Mouse (Mus musculus) embryo, embryonic 11 days (tissue): ENCODE results near the gene Stk32b.

Experiments
- DNase-seq: peaks from one replicate; pipeline ENCODE4 v3.0.0-alpha.2; 2015

Gene Stk32b

GRCm38 (mm10) chr5:37716505-37717372 is at the start of gene Stk32b:
Stk32b (minus strand) TSS chr5:37717171.
- DNase-seq = peak; percentile 81

GRCm38 (mm10) chr5:37765851-37766250 is 48.9 kb upstream of the Stk32b start:
- peak; percentile 30 for DNase-seq

GRCm38 (mm10) chr5:37762046-37762445 is 45.1 kb upstream of the Stk32b start:
- no peak for DNase-seq

- no peak for DNase-seq
Observed at GRCm38 (mm10) chr5:37753366-37753765, 36.4 kb upstream of the Stk32b start.

DNA sequence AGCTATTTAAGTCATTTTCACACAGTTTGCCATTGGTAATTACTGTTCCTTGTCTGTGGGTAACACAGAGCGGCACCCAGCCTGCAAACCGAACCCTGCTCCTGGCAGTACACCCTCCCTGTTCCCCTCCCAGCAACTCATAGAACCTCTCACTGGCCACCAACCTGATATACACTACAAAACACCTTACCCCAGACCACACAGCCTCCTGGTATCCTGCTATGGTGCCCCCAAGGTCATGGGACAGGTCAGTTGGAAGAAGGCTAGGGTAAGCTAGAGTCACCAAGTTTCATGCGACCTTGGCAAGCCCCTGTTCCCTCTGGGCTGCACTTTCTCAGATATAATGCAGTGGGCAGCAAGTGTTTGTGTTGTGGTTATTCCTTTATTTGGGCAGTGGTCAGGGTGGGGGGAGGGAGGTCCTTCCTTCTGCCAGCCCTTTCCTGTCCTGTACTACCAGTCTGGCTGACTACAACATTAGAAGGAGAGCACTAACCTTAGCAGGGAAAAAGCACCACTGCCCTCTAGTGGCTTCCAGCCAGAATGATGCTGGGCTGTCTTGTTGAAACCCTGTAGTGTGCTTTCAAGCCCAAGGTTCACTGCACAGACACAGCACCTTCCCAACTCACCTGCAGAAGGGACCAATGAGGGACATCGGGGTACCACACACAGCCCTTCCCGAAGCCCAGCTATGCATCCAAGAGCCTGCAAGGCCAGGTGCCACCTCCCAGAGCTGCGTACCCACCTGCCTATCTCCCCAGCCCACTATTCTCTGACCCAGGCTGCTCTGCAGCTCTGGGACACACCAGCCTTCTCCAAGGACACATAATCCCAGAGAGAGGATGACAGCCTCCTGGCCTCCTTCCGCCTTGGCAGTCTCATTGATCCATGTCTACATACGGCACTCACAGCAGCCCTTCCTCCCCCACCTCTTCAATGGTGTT is 35.3 kb upstream of the Stk32b start:
- DNase-seq = peak; percentile 78

- no peak for DNase-seq
Observed at GRCm38 (mm10) chr5:37743889-37744707, 27.1 kb upstream of the Stk32b start.

DNA sequence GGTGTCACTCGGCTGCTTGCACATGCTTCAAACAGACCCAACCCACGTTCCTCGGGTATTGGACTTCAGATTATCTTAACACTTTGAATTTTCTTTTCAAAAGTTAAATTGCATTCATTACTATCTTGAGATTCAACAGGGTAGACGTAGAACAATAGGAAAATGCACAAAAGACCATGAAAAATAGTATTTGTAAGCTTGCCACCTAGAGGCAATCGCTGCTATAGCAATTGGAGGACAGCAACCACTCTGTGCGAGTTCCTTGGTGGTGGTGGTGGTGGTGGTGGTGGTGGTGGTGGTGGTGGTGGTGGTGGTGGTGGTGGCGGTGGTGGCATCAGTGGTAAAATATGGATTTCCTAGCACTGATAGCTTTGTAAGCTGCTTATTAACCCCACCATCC is 19.2 kb upstream of the Stk32b start:
- DNase-seq = peak; percentile 15

- DNase-seq = peak; percentile 13
Observed at GRCm38 (mm10) chr5:37735224-37735623, 18.3 kb upstream of the Stk32b start, which contains the start of gene Cytl1. Cytl1 (plus strand) TSS chr5:37735519.

GRCm38 (mm10) chr5:37730781-37731180 is 13.8 kb upstream of the Stk32b start:
- DNase-seq = no peak

DNA sequence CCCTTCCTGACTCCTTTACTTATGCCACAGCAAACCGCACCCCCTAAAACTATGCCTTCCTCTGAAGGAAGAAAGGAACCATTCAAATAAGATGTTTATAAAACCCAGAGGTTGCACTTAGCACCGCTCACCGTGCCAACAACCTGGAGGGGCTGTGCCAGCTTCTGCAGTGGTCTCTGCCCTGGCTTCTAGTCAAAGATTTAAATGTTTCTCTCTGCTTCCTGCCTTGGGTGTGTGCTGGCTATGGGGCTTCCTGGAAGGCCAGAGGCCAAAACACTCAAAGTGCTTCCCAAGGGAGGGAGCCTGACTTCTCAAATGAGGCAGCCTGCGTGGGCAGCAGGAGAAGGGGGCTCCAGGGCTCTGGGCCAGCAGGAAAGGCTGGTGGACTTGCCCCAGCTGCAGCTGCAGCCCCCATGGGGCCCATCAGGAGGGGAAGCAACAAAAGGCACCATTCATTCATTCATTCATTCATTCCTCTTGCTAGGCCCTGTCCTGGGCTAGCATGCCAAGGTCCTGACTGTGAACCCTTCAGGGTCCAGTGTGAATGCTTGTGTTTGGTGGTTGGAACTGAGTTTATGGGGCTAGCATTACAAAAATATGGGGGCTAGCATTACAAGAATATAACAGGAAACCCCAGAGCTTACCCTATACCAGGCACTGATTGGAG is 8.4 kb upstream of the Stk32b start:
- DNase-seq = peak; percentile 7

DNA sequence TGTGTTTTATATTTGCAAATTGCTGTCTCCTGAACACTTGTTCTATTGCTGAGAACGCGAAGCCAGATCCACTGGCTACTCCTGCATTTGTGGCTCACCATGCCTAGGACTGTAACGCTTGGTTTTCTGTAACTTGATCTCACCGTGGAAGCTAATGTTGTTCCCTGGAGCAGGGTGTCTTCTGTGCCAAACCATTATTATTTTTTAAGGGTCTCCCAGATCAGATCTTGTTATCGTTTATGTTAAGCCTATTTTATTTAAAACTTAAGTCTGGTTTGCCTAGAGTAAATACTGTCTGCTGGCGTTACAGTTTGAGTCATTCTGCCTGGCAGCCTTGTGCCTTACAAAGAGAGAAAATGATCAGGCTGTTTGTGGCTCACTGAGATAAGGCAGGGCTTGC is 3.7 kb upstream of the Stk32b start:
- DNase-seq = peak; percentile 31

DNA sequence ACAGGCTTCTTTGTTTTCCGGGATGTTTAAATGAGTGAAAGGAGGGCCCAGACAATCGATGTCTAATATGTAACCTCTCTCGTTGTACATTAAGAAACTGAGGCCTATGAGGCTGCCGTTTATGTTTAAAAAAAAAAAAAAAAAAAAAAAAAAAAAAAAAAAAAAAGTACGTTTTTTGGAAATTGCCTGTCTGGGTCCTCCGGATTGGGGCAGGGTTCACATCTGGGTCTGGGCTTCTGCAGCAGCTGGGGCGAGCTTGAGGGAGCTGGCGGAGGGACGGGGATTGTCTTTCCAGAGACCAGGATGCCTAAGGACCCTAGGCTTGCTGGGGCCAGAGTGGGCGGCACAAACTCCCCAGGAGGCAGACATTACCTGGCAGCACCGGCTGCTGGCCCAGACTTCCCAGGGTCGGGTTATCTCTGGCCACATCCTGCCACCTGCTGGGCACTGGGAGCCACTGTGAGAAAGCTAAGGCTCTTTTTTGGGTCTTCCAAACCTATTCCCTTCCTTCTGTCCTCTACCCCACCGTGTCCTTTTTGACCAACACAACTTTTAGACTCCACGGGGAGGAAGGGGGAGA is 503 bp upstream of the Stk32b start:
- DNase-seq = peak; percentile 78

GRCm38 (mm10) chr5:37709257-37709904 is 7.6 kb downstream of the Stk32b start:
- DNase-seq = no peak

DNA sequence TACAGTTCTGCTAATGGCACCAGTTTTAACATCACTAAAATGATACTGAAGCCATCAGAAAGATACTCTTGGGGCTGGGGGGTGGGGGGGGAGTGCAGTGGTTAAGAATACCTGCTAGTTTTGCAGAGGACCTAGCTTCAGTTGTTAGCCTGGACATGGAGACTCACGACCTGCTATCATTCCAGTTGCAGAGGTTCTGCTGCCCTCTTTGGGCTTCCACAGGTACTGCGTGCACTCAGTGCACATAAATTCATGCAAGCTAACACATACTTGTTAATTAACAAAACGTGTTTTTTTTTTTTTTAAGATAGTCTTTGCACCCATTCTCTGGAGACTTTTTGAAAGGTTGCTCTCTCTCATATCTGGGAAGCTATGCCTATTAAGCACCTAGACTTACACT is 8.8 kb downstream of the Stk32b start:
- no peak for DNase-seq

- no peak for DNase-seq
Observed at GRCm38 (mm10) chr5:37704962-37705361, 12.0 kb downstream of the Stk32b start.

GRCm38 (mm10) chr5:37699757-37700156 is 17.2 kb downstream of the Stk32b start:
- no peak for DNase-seq

GRCm38 (mm10) chr5:37697286-37697685 is 19.7 kb downstream of the Stk32b start:
- no peak for DNase-seq

- peak; percentile 8 for DNase-seq
Observed at GRCm38 (mm10) chr5:37695773-37696172, 21.2 kb downstream of the Stk32b start.

GRCm38 (mm10) chr5:37692759-37693158 is 24.2 kb downstream of the Stk32b start:
- DNase-seq = no peak

DNA sequence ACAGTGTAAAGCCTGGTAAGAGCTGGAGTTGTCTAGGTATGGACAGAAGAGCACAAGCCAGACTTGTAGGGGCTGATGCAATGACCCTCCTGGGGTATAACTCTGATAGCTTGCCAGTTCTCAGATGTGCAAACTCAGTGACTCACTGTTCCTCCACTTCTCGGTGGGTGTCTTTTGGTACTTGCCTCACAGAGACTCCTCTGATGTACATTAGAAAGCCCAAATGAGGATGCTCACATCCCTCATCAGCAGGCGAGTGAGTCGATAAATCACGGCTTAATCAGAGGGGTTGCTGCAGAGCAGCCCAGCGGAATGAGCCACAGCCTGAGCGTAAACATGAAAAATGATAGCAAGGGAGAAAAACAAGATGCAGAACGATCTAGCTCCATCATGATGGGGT is 46.2 kb downstream of the Stk32b start:
- no peak for DNase-seq

GRCm38 (mm10) chr5:37664962-37665361 is 52.0 kb downstream of the Stk32b start:
- no peak for DNase-seq
